Mouse (Mus musculus): Measurements from ENCODE around the gene Bcl11a. TPM values are rescaled to one million over a fixed set of nuclear protein-coding genes. Genes with fewer than 3 reads are reported as not detected.

Gene Bcl11a
- 1 to 10 TPM in 1 of 2 experiments, under 1 TPM in 1; 0.41 to 1.1 TPM for polyA plus RNA-seq (2017; shearing (Covaris generic))

DNA sequence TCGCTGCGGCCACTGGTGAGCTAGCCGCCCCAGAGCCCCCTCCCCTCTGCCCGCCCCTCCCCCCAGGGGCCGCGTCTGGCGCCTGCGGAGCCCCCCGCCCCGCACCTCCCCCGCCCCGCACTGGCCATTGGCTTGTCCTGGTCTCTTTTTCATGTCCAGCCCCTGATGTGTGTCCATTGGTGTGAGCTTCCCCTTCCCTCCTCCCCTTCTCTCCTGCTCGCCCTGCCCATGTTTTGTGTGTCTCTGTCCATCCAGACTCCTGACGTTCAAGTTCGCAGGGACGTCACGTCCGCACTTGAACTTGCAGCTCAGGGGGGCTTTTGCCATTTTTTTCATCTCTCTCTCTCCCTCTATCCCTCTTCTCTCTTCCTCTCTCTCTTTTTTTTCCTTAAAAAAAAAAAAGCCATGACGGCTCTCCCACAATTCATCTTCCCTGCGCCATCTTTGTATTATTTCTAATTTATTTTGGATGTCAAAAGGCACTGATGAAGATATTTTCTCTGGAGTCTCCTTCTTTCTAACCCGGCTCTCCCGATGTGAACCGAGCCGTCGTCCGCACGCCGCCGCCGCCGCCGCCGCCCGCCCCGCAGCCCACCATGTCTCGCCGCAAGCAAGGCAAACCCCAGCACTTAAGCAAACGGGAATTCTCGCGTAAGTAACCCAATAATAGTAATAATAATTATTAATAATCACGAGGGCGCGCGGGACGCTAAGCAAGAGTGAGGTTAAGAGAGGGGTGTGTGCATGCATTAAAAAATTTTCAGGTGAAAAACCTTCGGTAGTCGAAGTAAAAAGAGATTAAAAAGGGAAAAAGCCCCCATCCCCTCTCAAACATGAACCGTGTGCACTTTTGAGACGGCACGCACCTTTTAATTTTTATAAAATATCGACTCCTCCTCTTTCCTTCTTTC is at the start of gene Bcl11a:
Gene Bcl11a (plus strand): TSS at position 262 of the 911 bp plus-strand sequence.

DNA sequence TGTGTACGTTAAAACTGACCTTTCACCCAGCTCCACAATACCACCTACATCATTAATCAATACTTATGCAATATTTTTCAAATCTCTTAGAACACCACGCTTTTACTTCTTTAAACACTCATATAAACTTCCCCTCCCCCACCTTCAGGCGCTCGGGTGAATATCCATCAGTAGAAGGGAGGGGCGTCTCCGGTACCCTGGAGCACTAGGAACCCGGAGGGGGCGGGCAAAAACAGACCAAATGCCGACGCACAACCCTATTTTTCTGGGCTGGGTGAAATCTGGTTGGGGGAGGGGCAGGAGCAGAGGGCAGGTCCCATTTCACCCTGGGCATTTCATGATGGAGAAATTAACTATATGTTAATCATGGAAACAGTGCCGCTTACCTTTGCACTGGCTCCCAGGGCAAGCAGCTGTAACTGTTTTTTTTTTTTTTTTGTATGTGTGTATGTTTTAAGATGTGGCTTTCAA is 3.2 kb upstream of the Bcl11a start, which contains the start of gene A830031A19Rik:
Gene A830031A19Rik (minus strand): TSS at position 421 of the 471 bp plus-strand sequence.

Other genes starting within 250 kb of the Bcl11a start
- 10 to 100 TPM; 31.0 to 43.4 TPM for gene Papolg, start 182.8 kb upstream of the Bcl11a start, polyA plus RNA-seq (2017; shearing (Covaris generic))
- gene A830031A19Rik, start 3.0 kb upstream of the Bcl11a start, polyA plus RNA-seq (2017; shearing (Covaris generic)), result not detected